Mouse (Mus musculus): ENCODE measurements around the gene Nek7. TPM values are rescaled to one million over a fixed set of nuclear protein-coding genes. Genes with fewer than 3 reads are reported as not detected.

Nek7 gene
- polyA plus RNA-seq, 1 experiment = 30.6 TPM

- H3K36me3 ChIP-seq (ENCODE audit: control insufficient read depth, insufficient read depth, low read length, poor library complexity, severe bottlenecking) = no peaks in the 10 kb centered on the region
These were observed 101.7 kb downstream of the Nek7 start for GRCm38 (mm10) chr1:138518235-138518634.

GRCm38 (mm10) chr1:138517360-138518099 is 102.4 kb downstream of the Nek7 start:
- Histone ChIP-seq H3K4me3 (ENCODE audit: low read depth, low read length) (no peak overlapping the region), H3K9me3 (replicated peaks; ENCODE audit: control insufficient read depth, insufficient read depth, low read length, poor library complexity, severe bottlenecking) (no peaks in the 10 kb centered on the region), H3K27ac (ENCODE audit: insufficient read depth, low read length) (no peak overlapping the region)

More at GRCm38 (mm10) chr1:138518235-138518634, 101.7 kb downstream of the Nek7 start:
- no peaks in the 10 kb centered on the region for H3K27me3 ChIP-seq (ENCODE audit: control insufficient read depth, insufficient read depth, low read length, poor library complexity, severe bottlenecking)
- no peaks in the 10 kb centered on the region for H3K4me1 ChIP-seq (ENCODE audit: control insufficient read depth, insufficient read depth, low read length)
- H3K27ac ChIP-seq (ENCODE audit: insufficient read depth, low read length) = no peak overlapping the region
- TF ChIP-seq EP300 (IDR thresholded peaks at IDR 0.05; ENCODE audit: insufficient read depth, low read depth, low read length) = no peak
- TF ChIP-seq POLR2A (IDR thresholded peaks at IDR 0.05; ENCODE audit: insufficient read depth, low read length) = no peak
- TF ChIP-seq CTCF (IDR thresholded peaks at IDR 0.05; ENCODE audit: low read depth, low read length) = no peak
- H3K9me3 ChIP-seq (replicated peaks; ENCODE audit: control insufficient read depth, insufficient read depth, low read length, poor library complexity, severe bottlenecking) = no peaks in the 10 kb centered on the region
- H3K9ac ChIP-seq (ENCODE audit: low read depth, poor library complexity, severe bottlenecking) = no peak overlapping the region
- H3K4me3 ChIP-seq (ENCODE audit: low read depth, low read length) = no peak overlapping the region

GRCm38 (mm10) chr1:138516946-138517345 is 103.0 kb downstream of the Nek7 start:
- no peaks in the 10 kb centered on the region for H3K4me1 ChIP-seq (ENCODE audit: control insufficient read depth, insufficient read depth, low read length)
- H3K4me3 ChIP-seq (ENCODE audit: low read depth, low read length) = no peak overlapping the region
- H3K27ac ChIP-seq (ENCODE audit: insufficient read depth, low read length) = no peak overlapping the region
- no peaks in the 10 kb centered on the region for H3K36me3 ChIP-seq (ENCODE audit: control insufficient read depth, insufficient read depth, low read length, poor library complexity, severe bottlenecking)
- H3K9me3 ChIP-seq (replicated peaks; ENCODE audit: control insufficient read depth, insufficient read depth, low read length, poor library complexity, severe bottlenecking) = no peaks in the 10 kb centered on the region
- no peaks in the 10 kb centered on the region for H3K27me3 ChIP-seq (ENCODE audit: control insufficient read depth, insufficient read depth, low read length, poor library complexity, severe bottlenecking)
- no peak overlapping the region for H3K9ac ChIP-seq (ENCODE audit: low read depth, poor library complexity, severe bottlenecking)
- TF ChIP-seq POLR2A (IDR thresholded peaks at IDR 0.05; ENCODE audit: insufficient read depth, low read length) (no peak), CTCF (IDR thresholded peaks at IDR 0.05; ENCODE audit: low read depth, low read length) (no peak), EP300 (IDR thresholded peaks at IDR 0.05; ENCODE audit: insufficient read depth, low read depth, low read length) (no peak)

More at GRCm38 (mm10) chr1:138517360-138518099, 102.4 kb downstream of the Nek7 start:
- Histone ChIP-seq H3K27me3 (ENCODE audit: control insufficient read depth, insufficient read depth, low read length, poor library complexity, severe bottlenecking) (no peaks in the 10 kb centered on the region), H3K4me1 (ENCODE audit: control insufficient read depth, insufficient read depth, low read length) (no peaks in the 10 kb centered on the region), H3K9ac (ENCODE audit: low read depth, poor library complexity, severe bottlenecking) (no peak overlapping the region), H3K36me3 (ENCODE audit: control insufficient read depth, insufficient read depth, low read length, poor library complexity, severe bottlenecking) (no peaks in the 10 kb centered on the region)
- TF ChIP-seq POLR2A (IDR thresholded peaks at IDR 0.05; ENCODE audit: insufficient read depth, low read length) (no peak), CTCF (IDR thresholded peaks at IDR 0.05; ENCODE audit: low read depth, low read length) (no peak)

DNA sequence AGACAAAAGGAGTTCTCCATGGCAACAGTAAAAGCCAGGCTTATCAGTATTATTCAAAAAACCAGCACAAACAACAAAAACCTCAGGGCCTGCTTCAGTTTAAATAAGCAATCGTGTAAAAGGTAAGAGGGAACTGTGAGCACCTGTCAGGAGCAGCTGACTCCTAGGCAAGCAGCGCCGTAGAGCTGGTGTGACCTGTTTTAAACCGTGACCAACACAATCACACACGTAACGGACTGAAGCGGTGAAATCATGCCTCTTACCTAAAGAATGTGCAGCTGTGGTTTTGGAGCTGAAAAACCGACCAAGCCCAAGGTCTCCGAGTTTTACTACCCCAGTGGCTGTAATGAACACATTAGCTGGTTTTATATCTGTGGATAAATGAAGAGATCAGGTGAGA is 104.6 kb downstream of the Nek7 start:
- Histone ChIP-seq H3K4me3 (ENCODE audit: low read depth, low read length) (no peak overlapping the region), H3K36me3 (ENCODE audit: control insufficient read depth, insufficient read depth, low read length, poor library complexity, severe bottlenecking) (no peaks in the 10 kb centered on the region), H3K4me1 (ENCODE audit: control insufficient read depth, insufficient read depth, low read length) (no peaks in the 10 kb centered on the region), H3K9ac (ENCODE audit: low read depth, poor library complexity, severe bottlenecking) (no peak overlapping the region), H3K27me3 (ENCODE audit: control insufficient read depth, insufficient read depth, low read length, poor library complexity, severe bottlenecking) (no peaks in the 10 kb centered on the region; the same call in 1 of the 2 replicates), H3K27ac (ENCODE audit: insufficient read depth, low read length) (no peak overlapping the region), H3K9me3 (replicated peaks; ENCODE audit: control insufficient read depth, insufficient read depth, low read length, poor library complexity, severe bottlenecking) (no peaks in the 10 kb centered on the region)
- no peak for TF ChIP-seq CTCF (IDR thresholded peaks at IDR 0.05; ENCODE audit: low read depth, low read length)
- no peak for TF ChIP-seq EP300 (IDR thresholded peaks at IDR 0.05; ENCODE audit: insufficient read depth, low read depth, low read length)
- TF ChIP-seq POLR2A (IDR thresholded peaks at IDR 0.05; ENCODE audit: insufficient read depth, low read length) = no peak

- Histone ChIP-seq H3K4me1 (ENCODE audit: control insufficient read depth, insufficient read depth, low read length) (no peaks in the 10 kb centered on the region), H3K27ac (ENCODE audit: insufficient read depth, low read length) (no peak overlapping the region), H3K27me3 (ENCODE audit: control insufficient read depth, insufficient read depth, low read length, poor library complexity, severe bottlenecking) (no peaks in the 10 kb centered on the region; the same call in 1 of the 2 replicates), H3K9me3 (replicated peaks; ENCODE audit: control insufficient read depth, insufficient read depth, low read length, poor library complexity, severe bottlenecking) (no peaks in the 10 kb centered on the region), H3K36me3 (ENCODE audit: control insufficient read depth, insufficient read depth, low read length, poor library complexity, severe bottlenecking) (no peaks in the 10 kb centered on the region), H3K9ac (ENCODE audit: low read depth, poor library complexity, severe bottlenecking) (no peak overlapping the region), H3K4me3 (ENCODE audit: low read depth, low read length) (no peak overlapping the region)
- TF ChIP-seq CTCF (IDR thresholded peaks at IDR 0.05; ENCODE audit: low read depth, low read length) (no peak), POLR2A (IDR thresholded peaks at IDR 0.05; ENCODE audit: insufficient read depth, low read length) (no peak), EP300 (IDR thresholded peaks at IDR 0.05; ENCODE audit: insufficient read depth, low read depth, low read length) (no peak)
These were observed 106.0 kb downstream of the Nek7 start for GRCm38 (mm10) chr1:138513982-138514381.

GRCm38 (mm10) chr1:138510566-138510965 is 109.4 kb downstream of the Nek7 start:
- Histone ChIP-seq H3K27ac (ENCODE audit: insufficient read depth, low read length) (no peak overlapping the region), H3K4me1 (ENCODE audit: control insufficient read depth, insufficient read depth, low read length) (no peaks in the 10 kb centered on the region), H3K9me3 (replicated peaks; ENCODE audit: control insufficient read depth, insufficient read depth, low read length, poor library complexity, severe bottlenecking) (no peaks in the 10 kb centered on the region), H3K9ac (ENCODE audit: low read depth, poor library complexity, severe bottlenecking) (no peak overlapping the region), H3K4me3 (ENCODE audit: low read depth, low read length) (no peak overlapping the region), H3K27me3 (ENCODE audit: control insufficient read depth, insufficient read depth, low read length, poor library complexity, severe bottlenecking) (no peaks in the 10 kb centered on the region; the same call in 1 of the 2 replicates), H3K36me3 (ENCODE audit: control insufficient read depth, insufficient read depth, low read length, poor library complexity, severe bottlenecking) (no peaks in the 10 kb centered on the region)
- TF ChIP-seq CTCF (IDR thresholded peaks at IDR 0.05; ENCODE audit: low read depth, low read length) = no peak
